Mouse (Mus musculus) midbrain, embryonic 11.5 days (tissue): ENCODE results near the gene Clec16a. TPM values are rescaled to one million over a fixed set of nuclear protein-coding genes. Genes with fewer than 3 reads are reported as not detected.

Source experiments
- ATAC-seq: fragments of 200-750 bp; cut with Nextera tagmentation; 2 replicates; pipeline ENCODE4 v1.8.0; 2017; ENCODE audit warnings: moderate TSS enrichment, moderate library complexity; ENCODE audit not compliant: low FRiP score
- DNase-seq: peaks from one replicate; pipeline ENCODE4 v3.0.0; 2015; ENCODE audit warnings: low spot score; ENCODE audit errors: missing footprints
- H3K27ac ChIP-seq: fragments of 300-500 bp; sonication (generic); 2 replicates; pipeline ENCODE4 v1.5.1; 2014; ENCODE audit warnings: low read depth, low read length
- H3K27me3 ChIP-seq: fragments of 300-500 bp; sonication (generic); 2 replicates; pipeline ENCODE4 v1.6.1; 2014; ENCODE audit warnings: mild to moderate bottlenecking, low read length, moderate library complexity, mixed read lengths; ENCODE audit not compliant: control insufficient read depth, insufficient read depth
- H3K36me3 ChIP-seq: fragments of 300-500 bp; sonication (generic); 2 replicates; pipeline ENCODE4 v1.6.1; 2014; ENCODE audit warnings: mild to moderate bottlenecking, low read length, moderate library complexity, mixed read lengths; ENCODE audit not compliant: control insufficient read depth, insufficient read depth
- H3K4me1 ChIP-seq: fragments of 300-500 bp; sonication (generic); 2 replicates; pipeline ENCODE4 v1.6.1; 2014; ENCODE audit warnings: low read length; ENCODE audit not compliant: control insufficient read depth, insufficient read depth
- H3K4me2 ChIP-seq: fragments of 300-500 bp; sonication (generic); 2 replicates; pipeline ENCODE4 v1.6.1; 2014; ENCODE audit warnings: mild to moderate bottlenecking, moderate library complexity
- H3K4me3 ChIP-seq: fragments of 300-500 bp; sonication (generic); 2 replicates; pipeline ENCODE4 v1.5.1; 2014; ENCODE audit warnings: low read depth, low read length
- H3K9ac ChIP-seq: fragments of 300-500 bp; sonication (generic); 2 replicates; pipeline ENCODE4 v1.6.1; 2014; ENCODE audit warnings: low read length
- H3K9me3 ChIP-seq: fragments of 300-500 bp; sonication (generic); 2 replicates; pipeline ENCODE4 v1.6.1; 2016; ENCODE audit warnings: low read length; ENCODE audit not compliant: control insufficient read depth
- WGBS: fragments of 180-500 bp; shearing (Covaris S2); extraction: QIAGEN DNeasy Blood & Tissue Kit; methylation state at CpG from one replicate; pipeline ENCODE4 v1.1.7; 2014; 5-methylcytosine and 5-hydroxymethylcytosine counted together
- polyA plus RNA-seq: library from polyadenylated mRNA; unstranded; fragments of >200 nt; fragmentation: Nextera tagmentation; extraction: Ambion mirVana; gene quantifications from 2 replicates; pipeline ENCODE4 v1.2.1, GENCODE M21; 2014

The Clec16a gene
- polyA plus RNA-seq, 1 experiment from 2014 or later = 41.2 TPM

DNA sequence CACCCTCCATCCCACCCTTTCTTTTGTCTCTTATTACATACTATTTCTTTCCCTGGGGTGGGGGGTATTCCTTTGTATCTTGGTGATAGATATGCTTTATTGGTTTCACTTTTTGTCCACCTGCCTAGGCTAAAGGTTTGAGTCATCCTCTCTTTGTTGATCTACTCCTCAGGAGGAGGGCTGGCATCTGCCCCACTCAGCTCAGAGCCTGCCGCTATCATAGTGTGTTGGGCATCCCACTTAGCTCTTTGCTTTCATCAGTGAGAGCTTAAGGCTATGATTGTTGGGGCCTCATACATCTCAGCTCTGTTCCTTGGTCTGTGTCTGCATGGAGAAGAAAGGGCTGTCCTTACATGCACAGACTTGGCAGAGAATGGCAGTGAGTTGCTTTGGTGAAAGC is 81.0 kb downstream of the Clec16a start:
- ATAC-seq = no peak
- DNase-seq = no peak
- Histone ChIP-seq H3K36me3 (no peaks in the 10 kb centered on the region), H3K4me3 (no peak overlapping the region), H3K9ac (no peak overlapping the region), H3K27me3 (no peaks in the 10 kb centered on the region), H3K4me2 (no peak overlapping the region), H3K4me1 (no peaks in the 10 kb centered on the region), H3K27ac (no peak overlapping the region), H3K9me3 (no peaks in the 10 kb centered on the region)
- WGBS = 91% methylated on average over 1 of the region's 1 CpGs

DNA sequence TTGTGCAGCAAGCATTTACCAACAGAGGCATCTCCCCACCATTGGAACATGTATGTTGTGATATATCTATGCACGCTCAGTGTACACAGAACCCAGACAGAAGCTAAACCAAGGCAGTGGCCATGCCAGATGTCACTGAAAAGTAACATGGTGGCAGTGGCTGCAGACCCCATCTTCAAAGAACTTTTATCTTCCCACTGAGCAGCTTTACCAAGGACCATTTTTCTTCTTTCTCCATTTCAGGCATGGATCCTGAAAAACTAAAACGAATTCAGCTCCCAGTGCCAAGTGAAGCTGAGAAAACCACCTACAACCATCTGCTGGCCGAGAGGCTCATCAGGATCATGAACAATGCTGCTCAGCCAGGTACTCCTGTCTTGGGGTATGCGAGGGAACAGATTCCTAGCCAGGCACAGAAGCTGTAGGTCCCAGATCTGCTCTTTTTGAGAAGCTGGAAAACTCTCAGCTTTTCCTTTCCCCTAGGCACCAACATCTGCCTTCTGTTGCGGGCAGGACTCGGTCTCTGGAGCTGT is 82.1 kb downstream of the Clec16a start:
- 89% methylated on average over 6 of the region's 6 CpGs for WGBS
- Histone ChIP-seq H3K36me3 (no peaks in the 10 kb centered on the region), H3K4me2 (no peak overlapping the region), H3K4me1 (no peaks in the 10 kb centered on the region), H3K27me3 (no peaks in the 10 kb centered on the region), H3K9ac (no peak overlapping the region), H3K9me3 (no peaks in the 10 kb centered on the region), H3K4me3 (no peak overlapping the region), H3K27ac (no peak overlapping the region)
- DNase-seq (no peak), ATAC-seq (no peak)

DNA sequence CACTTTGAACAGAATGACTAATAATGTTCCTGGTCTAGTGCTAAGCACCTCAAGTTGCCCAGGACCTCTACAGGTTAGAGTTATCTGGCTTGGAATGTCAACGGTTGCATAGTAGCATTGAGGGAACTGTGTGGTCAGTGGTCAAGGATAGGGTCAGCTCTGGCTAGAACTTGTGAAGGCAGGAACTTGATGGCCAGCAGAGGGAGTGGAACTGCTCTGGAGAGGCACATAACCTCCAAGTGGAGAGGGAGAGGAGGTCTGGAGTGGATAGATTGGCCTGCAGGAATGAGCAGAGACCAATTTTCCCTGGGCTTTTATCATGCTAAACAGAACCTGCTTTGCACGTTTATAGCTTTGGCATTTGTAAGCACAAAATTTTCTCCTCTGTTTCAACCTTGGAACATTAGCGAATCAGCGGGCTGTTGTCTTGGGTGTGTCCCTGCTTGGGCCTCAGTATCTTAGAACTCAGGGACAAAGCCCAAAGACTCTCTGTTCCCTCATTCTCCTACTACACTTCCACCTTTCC is 83.0 kb downstream of the Clec16a start:
- Histone ChIP-seq H3K4me1 (no peaks in the 10 kb centered on the region), H3K36me3 (no peaks in the 10 kb centered on the region), H3K9me3 (no peaks in the 10 kb centered on the region), H3K27me3 (no peaks in the 10 kb centered on the region), H3K27ac (no peak overlapping the region), H3K4me3 (no peak overlapping the region), H3K4me2 (no peak overlapping the region), H3K9ac (no peak overlapping the region)
- no peak for ATAC-seq
- no peak for DNase-seq
- WGBS = 87% methylated on average over 4 of the region's 4 CpGs

DNA sequence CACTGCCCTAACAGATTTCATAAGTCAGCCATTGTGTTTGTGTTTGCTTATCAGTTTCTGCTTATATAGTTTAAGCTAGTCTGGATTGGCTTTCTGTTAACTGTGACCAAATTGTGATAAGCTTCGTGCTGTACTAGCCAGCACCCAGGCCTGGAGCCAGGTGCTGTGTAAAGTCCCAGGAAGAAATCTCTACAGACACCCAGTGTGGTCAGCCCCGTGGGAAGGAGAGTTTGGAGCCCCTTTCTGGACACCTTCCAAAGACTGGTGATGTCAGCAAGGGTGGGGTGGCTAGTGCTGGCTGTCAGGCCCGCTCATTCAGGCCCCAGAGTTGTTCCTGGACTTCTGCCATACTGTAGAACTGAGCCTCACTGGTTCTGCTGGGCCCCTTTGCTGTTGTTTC is 83.8 kb downstream of the Clec16a start:
- no peak overlapping the region for H3K4me3 ChIP-seq
- ATAC-seq (no peak), DNase-seq (no peak)
- no peak overlapping the region for H3K9ac ChIP-seq
- no peak overlapping the region for H3K27ac ChIP-seq
- WGBS = 86% methylated on average over 3 of the region's 3 CpGs
- no peaks in the 10 kb centered on the region for H3K4me1 ChIP-seq
- H3K36me3 ChIP-seq = no peaks in the 10 kb centered on the region
- no peaks in the 10 kb centered on the region for H3K9me3 ChIP-seq
- no peak overlapping the region for H3K4me2 ChIP-seq
- H3K27me3 ChIP-seq = no peaks in the 10 kb centered on the region

DNA sequence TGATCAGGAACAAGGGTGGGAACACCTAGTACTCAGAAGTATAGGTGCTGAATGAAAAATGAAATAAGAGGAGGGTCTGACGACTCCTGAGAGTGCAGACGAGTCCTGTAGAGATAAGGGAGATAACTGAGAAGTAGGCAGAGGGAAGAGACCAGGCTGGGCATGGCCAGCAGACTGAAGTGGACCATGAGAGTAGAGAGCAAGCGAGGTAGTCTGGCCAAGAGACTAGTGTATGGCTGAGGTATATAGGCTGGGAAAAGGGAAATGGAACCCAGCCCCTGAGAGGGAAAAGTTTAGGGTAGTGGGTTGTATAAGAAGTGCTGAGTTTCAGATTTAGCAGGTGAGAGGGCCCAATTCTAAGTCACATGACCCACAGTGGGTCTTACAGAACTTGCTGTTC is 84.2 kb downstream of the Clec16a start:
- H3K27me3 ChIP-seq = no peaks in the 10 kb centered on the region
- H3K4me3 ChIP-seq = no peak overlapping the region
- 85% methylated on average over 3 of the region's 3 CpGs for WGBS
- H3K27ac ChIP-seq = no peak overlapping the region
- ATAC-seq (no peak), DNase-seq (no peak)
- H3K9me3 ChIP-seq = no peaks in the 10 kb centered on the region
- H3K4me1 ChIP-seq = no peaks in the 10 kb centered on the region
- no peak overlapping the region for H3K9ac ChIP-seq
- no peaks in the 10 kb centered on the region for H3K36me3 ChIP-seq
- no peak overlapping the region for H3K4me2 ChIP-seq

DNA sequence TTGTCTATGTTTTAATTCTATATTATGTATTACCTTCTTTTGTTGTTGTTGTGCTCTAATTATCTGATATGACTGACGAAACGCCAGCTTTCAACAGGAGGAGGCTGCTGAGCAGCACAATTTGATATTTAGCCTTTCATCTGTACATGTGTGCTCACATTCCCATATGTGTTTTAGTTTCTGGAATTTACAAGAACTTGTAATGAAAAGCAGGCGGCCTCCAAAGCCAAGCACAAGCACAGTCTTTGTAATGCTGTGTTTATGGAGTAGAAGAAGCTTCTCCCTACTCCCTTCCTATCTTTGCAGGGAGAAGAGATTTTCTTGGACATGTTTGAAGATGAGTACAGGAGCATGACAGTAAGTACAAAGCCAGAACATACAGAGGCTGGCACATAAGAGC is 89.8 kb downstream of the Clec16a start:
- Histone ChIP-seq H3K36me3 (no peaks in the 10 kb centered on the region), H3K27ac (no peak overlapping the region), H3K9ac (no peak overlapping the region), H3K4me3 (no peak overlapping the region), H3K27me3 (no peaks in the 10 kb centered on the region), H3K4me1 (no peaks in the 10 kb centered on the region), H3K4me2 (no peak overlapping the region), H3K9me3 (no peaks in the 10 kb centered on the region)
- ATAC-seq (no peak), DNase-seq (no peak)
- 83% methylated on average over 3 of the region's 3 CpGs for WGBS

DNA sequence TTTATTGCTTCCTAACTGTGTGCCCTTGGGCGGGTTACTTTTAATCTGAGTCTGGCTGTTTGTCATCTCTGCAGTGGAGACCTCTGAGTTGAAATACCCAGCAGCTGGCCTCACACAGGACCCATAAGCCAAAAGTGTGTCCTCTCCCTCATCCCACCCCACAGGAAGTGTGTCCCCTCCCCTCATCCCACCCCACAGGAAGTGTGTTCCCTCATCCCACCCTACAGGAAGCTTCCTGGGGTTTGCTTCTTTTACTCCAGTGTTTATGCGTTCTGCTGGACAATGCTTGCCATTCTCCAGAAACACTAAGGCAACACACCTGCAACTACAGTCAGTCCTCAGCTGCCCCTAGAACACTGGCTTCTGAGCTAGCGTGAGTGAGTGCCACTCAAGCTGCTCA is 92.8 kb downstream of the Clec16a start:
- DNase-seq (no peak), ATAC-seq (no peak)
- no peaks in the 10 kb centered on the region for H3K36me3 ChIP-seq
- H3K4me1 ChIP-seq = no peaks in the 10 kb centered on the region
- H3K4me3 ChIP-seq = no peak overlapping the region
- no peak overlapping the region for H3K4me2 ChIP-seq
- H3K9ac ChIP-seq = no peak overlapping the region
- 66% methylated on average over 3 of the region's 3 CpGs for WGBS
- no peak overlapping the region for H3K27ac ChIP-seq
- H3K27me3 ChIP-seq = no peaks in the 10 kb centered on the region
- H3K9me3 ChIP-seq = no peaks in the 10 kb centered on the region

DNA sequence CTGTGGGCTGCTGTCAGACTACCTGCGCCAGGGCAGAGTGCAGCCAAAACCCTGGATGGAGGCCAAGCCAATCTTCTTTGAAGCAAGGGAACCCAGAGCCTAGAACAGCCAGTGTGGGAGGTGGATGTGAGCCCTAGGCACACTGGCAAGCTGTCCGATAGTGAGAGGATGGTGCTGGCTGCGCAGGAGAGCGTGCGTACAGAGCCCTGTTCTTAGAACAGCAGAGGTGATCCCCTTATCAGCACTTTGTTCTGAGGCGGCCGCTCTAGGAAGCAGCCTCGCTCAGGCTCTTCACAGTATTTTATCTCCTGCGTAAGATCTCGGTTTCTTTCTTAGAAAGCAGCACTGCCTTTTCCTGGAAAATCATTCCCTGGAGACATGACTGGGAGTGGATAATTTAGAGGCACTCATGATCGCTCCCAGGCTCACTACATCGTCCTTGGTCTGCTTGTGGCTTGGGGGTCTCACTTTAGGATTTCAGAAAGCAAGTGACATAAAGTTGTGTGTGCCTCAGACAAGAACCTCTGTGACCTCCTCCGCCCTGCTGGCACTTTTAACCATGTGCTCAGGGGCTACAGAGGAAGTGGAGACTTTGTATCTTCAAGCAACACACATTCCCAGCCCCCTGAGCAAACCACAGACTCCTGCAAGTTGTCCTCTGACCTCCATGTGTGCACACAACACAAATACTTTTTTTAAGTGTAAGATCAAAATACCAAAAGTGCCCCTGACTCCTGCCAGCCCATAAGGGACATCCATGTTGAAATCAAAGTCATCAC is 94.2 kb downstream of the Clec16a start:
- ATAC-seq (no peak), DNase-seq (no peak)
- 90% methylated on average over 13 of the region's 13 CpGs for WGBS
- Histone ChIP-seq H3K4me3 (no peak overlapping the region), H3K4me2 (no peak overlapping the region), H3K9ac (no peak overlapping the region), H3K9me3 (no peaks in the 10 kb centered on the region), H3K27me3 (no peaks in the 10 kb centered on the region), H3K36me3 (no peaks in the 10 kb centered on the region), H3K27ac (no peak overlapping the region), H3K4me1 (no peaks in the 10 kb centered on the region)

DNA sequence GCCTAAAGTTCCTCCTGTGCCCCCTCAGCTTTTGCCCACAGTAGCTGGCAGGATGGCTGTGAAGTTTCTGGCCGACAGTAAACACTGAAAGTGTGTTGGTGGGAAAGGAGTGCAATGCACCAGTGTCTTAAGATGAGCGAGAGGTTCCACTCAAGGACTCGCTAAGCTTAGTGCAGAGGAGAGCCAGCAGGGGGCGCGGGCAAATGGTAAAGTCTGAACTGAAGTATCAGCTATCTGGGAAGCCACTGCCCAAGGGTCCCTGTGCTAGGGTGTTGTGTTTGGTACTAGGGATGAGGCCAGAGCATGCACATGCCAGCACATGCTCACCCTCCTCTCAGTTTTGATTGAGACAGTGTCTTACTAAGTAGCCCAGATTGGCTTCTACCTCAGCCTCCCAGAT is 94.9 kb downstream of the Clec16a start:
- Histone ChIP-seq H3K4me2 (no peak overlapping the region), H3K4me1 (no peaks in the 10 kb centered on the region), H3K36me3 (no peaks in the 10 kb centered on the region), H3K27me3 (no peaks in the 10 kb centered on the region), H3K9ac (no peak overlapping the region), H3K27ac (no peak overlapping the region), H3K4me3 (no peak overlapping the region), H3K9me3 (no peaks in the 10 kb centered on the region)
- WGBS = 7% methylated on average over 5 of the region's 5 CpGs
- DNase-seq = peak; percentile 97
- 0 out of 2 replicates have a peak, but pooled peaks have one; percentile 33 for ATAC-seq
